Mouse (Mus musculus): ENCODE measurements around the gene Bglap3. TPM values are rescaled to one million over a fixed set of nuclear protein-coding genes. Genes with fewer than 3 reads are reported as not detected.

The Bglap3 gene
- total RNA-seq, 1 experiment from 2014 or later: not detected

Other genes starting within 250 kb of the Bglap3 start
- 31.1 and 33.3 TPM in 2 replicates for gene Mef2d, start 230.4 kb downstream of the Bglap3 start, total RNA-seq (2017)
- 0.56 TPM in 1 of 2 replicates, not detected in the other for gene Rhbg, start 118.0 kb downstream of the Bglap3 start, total RNA-seq (2017)
- gene Gm38392, start 85.5 kb downstream of the Bglap3 start, total RNA-seq (2017): not detected in 2 replicates
- gene Tsacc, start 75.7 kb downstream of the Bglap3 start, total RNA-seq (2017): 1.6 and 6.4 TPM in 2 replicates
- gene Cct3, start 75.6 kb downstream of the Bglap3 start, total RNA-seq (2017): 355 and 372 TPM in 2 replicates
- gene Glmp, start 47.7 kb downstream of the Bglap3 start, total RNA-seq (2017): 10.3 and 28.6 TPM in 2 replicates
- gene Tmem79, start 36.6 kb downstream of the Bglap3 start, total RNA-seq (2017): 0.94 and 1.2 TPM in 2 replicates
- gene Smg5, start 36.5 kb downstream of the Bglap3 start, total RNA-seq (2017): 53.1 and 53.7 TPM in 2 replicates
- gene Paqr6, start 8.2 kb downstream of the Bglap3 start, total RNA-seq (2017): not detected in 2 replicates
- gene Bglap2, start 6.0 kb upstream of the Bglap3 start, total RNA-seq (2017): not detected in 2 replicates
- not detected in 2 replicates for gene Bglap, start 11.7 kb upstream of the Bglap3 start, total RNA-seq (2017)
- gene Pmf1, start 37.6 kb upstream of the Bglap3 start, total RNA-seq (2017): 60.8 and 97.2 TPM in 2 replicates
- gene Slc25a44, start 52.4 kb upstream of the Bglap3 start, total RNA-seq (2017): 11.5 and 15.6 TPM in 2 replicates
- gene Sema4a, start 88.4 kb upstream of the Bglap3 start, total RNA-seq (2017): 4.3 and 18.6 TPM in 2 replicates
- 7.1 and 21.5 TPM in 2 replicates for gene Lmna, start 137.2 kb upstream of the Bglap3 start, total RNA-seq (2017)
- gene Mex3a, start 159.7 kb upstream of the Bglap3 start, total RNA-seq (2017): 17.8 and 18.9 TPM in 2 replicates
- gene Rab25, start 175.6 kb upstream of the Bglap3 start, total RNA-seq (2017): not detected in 2 replicates
- gene Lamtor2, start 180.3 kb upstream of the Bglap3 start, total RNA-seq (2017): 51.2 and 54.4 TPM in 2 replicates
- gene Ubqln4, start 181.0 kb upstream of the Bglap3 start, total RNA-seq (2017): 30.4 and 49.8 TPM in 2 replicates
- 106 and 110 TPM in 2 replicates for gene Ssr2, start 203.1 kb upstream of the Bglap3 start, total RNA-seq (2017)
- gene Arhgef2, start 233.2 kb upstream of the Bglap3 start, total RNA-seq (2017): 118 and 149 TPM in 2 replicates